Mouse (Mus musculus) thymus, postnatal 14 days (tissue): ENCODE results near the gene Vasn.

ENCODE experiments used
- DNase-seq: peaks from one replicate; pipeline ENCODE4 v3.0.0; 2021

Gene Vasn

GRCm38 (mm10) chr16:4643670-4644419, 4.1 kb downstream of the Vasn start:
- DNase-seq = no peak

GRCm38 (mm10) chr16:4645867-4646266, 6.1 kb downstream of the Vasn start:
- DNase-seq = no peak

- no peak for DNase-seq
Measured at GRCm38 (mm10) chr16:4646831-4647230, 7.1 kb downstream of the Vasn start.

- no peak for DNase-seq
Measured at GRCm38 (mm10) chr16:4647651-4648141, 8.0 kb downstream of the Vasn start.

GRCm38 (mm10) chr16:4648416-4649023, 8.8 kb downstream of the Vasn start:
- no peak for DNase-seq

- DNase-seq = no peak
Measured at GRCm38 (mm10) chr16:4649211-4649610, 9.5 kb downstream of the Vasn start.

- no peak for DNase-seq
Measured at GRCm38 (mm10) chr16:4649692-4650091, 10.0 kb downstream of the Vasn start.

- DNase-seq = no peak
Measured at GRCm38 (mm10) chr16:4650161-4650560, 10.4 kb downstream of the Vasn start.

GRCm38 (mm10) chr16:4651081-4651480, 11.3 kb downstream of the Vasn start:
- DNase-seq = no peak

GRCm38 (mm10) chr16:4651624-4652023, 11.9 kb downstream of the Vasn start:
- DNase-seq = no peak

GRCm38 (mm10) chr16:4652707-4653416, 13.1 kb downstream of the Vasn start:
- DNase-seq = no peak

- no peak for DNase-seq
Measured at GRCm38 (mm10) chr16:4654706-4655105, 15.0 kb downstream of the Vasn start.

GRCm38 (mm10) chr16:4655251-4655734, 15.6 kb downstream of the Vasn start:
- no peak for DNase-seq

GRCm38 (mm10) chr16:4655764-4656570, 16.2 kb downstream of the Vasn start:
- no peak for DNase-seq

- no peak for DNase-seq
Measured at GRCm38 (mm10) chr16:4656571-4657081, 16.9 kb downstream of the Vasn start.

- DNase-seq = no peak
Measured at GRCm38 (mm10) chr16:4658781-4659245, 19.1 kb downstream of the Vasn start.

- no peak for DNase-seq
Measured at GRCm38 (mm10) chr16:4659326-4659725, 19.6 kb downstream of the Vasn start.

GRCm38 (mm10) chr16:4661605-4662004, 21.9 kb downstream of the Vasn start:
- no peak for DNase-seq

GRCm38 (mm10) chr16:4663806-4664205, 24.1 kb downstream of the Vasn start:
- DNase-seq = no peak

- DNase-seq = no peak
Measured at GRCm38 (mm10) chr16:4665726-4666125, 26.0 kb downstream of the Vasn start.

- DNase-seq = peak; percentile 90
Measured at GRCm38 (mm10) chr16:4667190-4667808, 27.6 kb downstream of the Vasn start.

GRCm38 (mm10) chr16:4670317-4670716, 30.6 kb downstream of the Vasn start:
- no peak for DNase-seq
